Mouse (Mus musculus) erythroblast, embryonic 14.5 days (primary cell): ENCODE measurements around the gene Trmt1.

ENCODE experiments used
- GATA1 ChIP-seq: IDR thresholded peaks from 2 replicates; pipeline ENCODE4 v1.6.1; 2012; ENCODE audit warnings: low read length, inconsistent platforms, mixed read lengths
- TAL1 ChIP-seq: IDR thresholded peaks from 3 replicates; pipeline ENCODE4 v1.6.1; 2012; ENCODE audit warnings: low read length, inconsistent platforms, mixed read lengths

GRCm38 (mm10) chr8:84686191-84687002 lies at the start of gene Trmt1:
- no peak for TF ChIP-seq GATA1
- no peak for TF ChIP-seq TAL1
